Mouse (Mus musculus): ENCODE data around the gene Anxa3. TPM values are rescaled to one million over a fixed set of nuclear protein-coding genes. Genes with fewer than 3 reads are reported as not detected.

Gene Anxa3
- total RNA-seq, 2 experiments from 2014 or later, result 56.5 to 103 TPM

Other genes with a start within 250 kb of the Anxa3 start
- 268 and 286 TPM in 2 replicates for gene Bmp2k, start 204.3 kb downstream of the Anxa3 start, total RNA-seq (2015; ENCODE audit: low replicate concordance)
- gene Bmp2k, start 204.3 kb downstream of the Anxa3 start, total RNA-seq (2017; ENCODE audit: low replicate concordance), result 270 and 271 TPM in 2 replicates